Mouse (Mus musculus) cerebellum, adult 2 months (tissue): ENCODE data around the gene Samm50.

Experiments used
- CTCF ChIP-seq: fragments of 200-500 bp; IDR thresholded peaks from 2 replicates; pipeline ENCODE4 v1.5.1; 2011; ENCODE audit warnings: low read depth, mild to moderate bottlenecking, control low read depth, low read length, moderate library complexity, borderline replicate concordance; ENCODE audit not compliant: insufficient read depth
- POLR2A ChIP-seq: fragments of 200-500 bp; IDR thresholded peaks from 2 replicates; pipeline ENCODE4 v1.6.1; 2011; ENCODE audit warnings: low read length, control low read depth, borderline replicate concordance; ENCODE audit not compliant: insufficient read depth

GRCm38 (mm10) chr15:84216461-84217084, 24.5 kb downstream of the Samm50 start:
- no peak for TF ChIP-seq CTCF
- no peak for TF ChIP-seq POLR2A
